In the genomic region with DNA sequence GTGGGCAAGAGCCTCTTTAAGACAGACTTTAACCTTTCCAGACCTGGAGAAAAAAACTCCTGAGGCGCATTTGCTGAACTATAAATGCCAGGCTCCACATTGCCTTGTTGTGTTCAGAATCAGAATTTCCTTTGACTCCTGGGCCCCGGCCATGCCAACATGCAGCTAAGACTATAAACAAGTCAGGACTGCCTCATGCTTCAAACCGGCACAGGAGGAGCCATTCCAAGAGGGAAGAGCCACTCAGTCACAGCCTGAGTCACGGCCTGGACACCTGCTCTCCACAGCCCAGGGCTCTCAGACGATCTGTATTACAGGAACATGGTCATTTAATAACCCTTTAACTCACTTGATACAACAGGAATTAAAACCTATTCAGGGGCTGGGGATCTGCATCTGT, we compare ENCODE assay signal across 25 mouse cellular contexts. TPM values are rescaled to one million over a fixed set of nuclear protein-coding genes. Genes with fewer than 3 reads are reported as not detected.
A peak's percentile ranks its signal among the peaks of the same experiment; 100 is the strongest.
DNase-seq lines count a peak whose midpoint lies in the region; ATAC-seq and TF ChIP-seq lines count a peak whose summit lies in the region.
"Had no signal": no experiment of that assay in that cellular context is flagged by ENCODE, and none has a peak within 500 bp of the region (broad histone marks: within the 10 kb centered on the region; RNA-seq: fewer than 3 reads in every experiment).

No protein-coding gene starts in this region.

- DNase-seq in gastrocnemius, adult 18-20 months (ENCODE audit: low spot score), result peak; percentile 61
- no peak for DNase-seq in gastrocnemius, postnatal 25 days
- DNase-seq in heart, adult 2 months, result no peak
- peak; percentile 58 for DNase-seq in kidney, adult 9 months
- no peak for DNase-seq in kidney, postnatal 10 days
- DNase-seq in midbrain, embryonic 11.5 days (ENCODE audit: low spot score, missing footprints), result peak; percentile 64
- DNase-seq: adrenal gland, postnatal 10 days; adrenal gland, postnatal 36 days; cerebellum, adult 18-20 months; cerebellum, adult 9-10 months; cerebellum, postnatal 14 days; heart, postnatal 10 days; heart, postnatal 36 days had no signal

- peaks cover 4% of the 10 kb centered on the region for H3K9me3 ChIP-seq in heart, embryonic 12.5 days (replicated peaks)
- no peaks in the 10 kb centered on the region for H3K9me3 ChIP-seq in midbrain, embryonic 11.5 days (ENCODE audit: control insufficient read depth, low read length)
- 0 out of 2 replicates have a peak, but pooled peaks cover 3% of the 10 kb centered on the region for H3K9me3 ChIP-seq in midbrain, embryonic 16.5 days (replicated peaks; ENCODE audit: control insufficient read depth, low read length, poor library complexity, severe bottlenecking)

- H3K27me3 ChIP-seq in heart, adult 2 months (ENCODE audit: control insufficient read depth, insufficient read depth, low read length), result no peaks in the 10 kb centered on the region
- no peaks in the 10 kb centered on the region for H3K27me3 ChIP-seq in heart, embryonic 12.5 days (replicated peaks)
- no peaks in the 10 kb centered on the region for H3K27me3 ChIP-seq in midbrain, embryonic 11.5 days (ENCODE audit: control insufficient read depth, insufficient read depth, low read length)
- no peaks in the 10 kb centered on the region for H3K27me3 ChIP-seq in midbrain, embryonic 16.5 days (ENCODE audit: control insufficient read depth, insufficient read depth, low read depth, low read length)
- H3K27me3 ChIP-seq: forebrain, embryonic 13.5 days; heart, embryonic 15.5 days; hindbrain, embryonic 13.5 days; Patski had no signal

- no peak for TF ChIP-seq CTCF in heart, adult 2 months (IDR thresholded peaks at IDR 0.05)

- WGBS in heart, adult 2 months, result 61% methylated on average over 5 of the region's 5 CpGs
- WGBS in heart, embryonic 12.5 days, result 64% methylated on average over 5 of the region's 5 CpGs
- WGBS in midbrain, embryonic 11.5 days, result 74% methylated on average over 5 of the region's 5 CpGs
- WGBS in midbrain, embryonic 16.5 days, result 70% methylated on average over 5 of the region's 5 CpGs

- H3K27ac ChIP-seq in heart, adult 2 months, result peak overlapping the region; percentile 43; the same call in 1 of the 2 replicates
- H3K27ac ChIP-seq in heart, embryonic 12.5 days (ENCODE audit: poor library complexity, severe bottlenecking), result no peak overlapping the region
- H3K27ac ChIP-seq in midbrain, embryonic 11.5 days (ENCODE audit: low read depth, low read length), result no peak overlapping the region
- no peak overlapping the region for H3K27ac ChIP-seq in midbrain, embryonic 16.5 days (ENCODE audit: low read length)
- H3K27ac ChIP-seq: forebrain, embryonic 10.5 days; forebrain, embryonic 13.5 days; heart, embryonic 15.5 days; hindbrain, embryonic 10.5 days; hindbrain, embryonic 13.5 days had no signal

- no peak for TF ChIP-seq EP300 in heart, adult 2 months (IDR thresholded peaks at IDR 0.05; ENCODE audit: insufficient read depth, low read depth, low read length)

- TF ChIP-seq POLR2A in heart, adult 2 months (IDR thresholded peaks at IDR 0.05; ENCODE audit: insufficient read depth, low read depth, low read length), result no peak

- H3K79me2 ChIP-seq in heart, adult 2 months (replicated peaks; ENCODE audit: control insufficient read depth, insufficient read depth, low read length), result no peaks in the 10 kb centered on the region

- intact Hi-C loops in heart, adult 2 months (cut with DNase I), result no loop called here

- no peaks in the 10 kb centered on the region for H3K36me3 ChIP-seq in heart, adult 2 months (ENCODE audit: control insufficient read depth, insufficient read depth, low read length)
- H3K36me3 ChIP-seq in heart, embryonic 12.5 days, result no peaks in the 10 kb centered on the region
- no peaks in the 10 kb centered on the region for H3K36me3 ChIP-seq in midbrain, embryonic 11.5 days (ENCODE audit: control insufficient read depth, insufficient read depth, low read length)
- H3K36me3 ChIP-seq in midbrain, embryonic 16.5 days (ENCODE audit: control insufficient read depth, insufficient read depth, low read length), result no peaks in the 10 kb centered on the region
- H3K36me3 ChIP-seq: forebrain, embryonic 10.5 days; G1E; heart, embryonic 15.5 days; hindbrain, embryonic 10.5 days; hindbrain, embryonic 13.5 days had no signal

- no peaks in the 10 kb centered on the region for H3K4me1 ChIP-seq in heart, adult 2 months (ENCODE audit: control insufficient read depth, insufficient read depth, low read length)
- 0 out of 2 replicates have a peak, but pooled peaks cover 12% of the 10 kb centered on the region for H3K4me1 ChIP-seq in heart, embryonic 12.5 days (replicated peaks)
- peaks cover 4% of the 10 kb centered on the region; the same call in 1 of the 2 replicates for H3K4me1 ChIP-seq in midbrain, embryonic 11.5 days (ENCODE audit: control insufficient read depth, insufficient read depth, low read length)
- H3K4me1 ChIP-seq in midbrain, embryonic 16.5 days (ENCODE audit: control insufficient read depth, insufficient read depth, low read length), result 0 out of 2 replicates have a peak, but pooled peaks cover 2% of the 10 kb centered on the region

- no peak overlapping the region for H3K9ac ChIP-seq in heart, adult 2 months (ENCODE audit: low read depth, low read length)
- H3K9ac ChIP-seq in heart, embryonic 12.5 days, result no peak overlapping the region
- no peak overlapping the region for H3K9ac ChIP-seq in midbrain, embryonic 11.5 days (ENCODE audit: low read length)
- no peak overlapping the region for H3K9ac ChIP-seq in midbrain, embryonic 16.5 days (ENCODE audit: low read depth, low read length)
- H3K9ac ChIP-seq: forebrain, embryonic 13.5 days; heart, embryonic 15.5 days; hindbrain, embryonic 13.5 days had no signal

- ATAC-seq in heart, embryonic 12.5 days (ENCODE audit: insufficient number of reproducible peaks, low FRiP score), result no peak
- ATAC-seq in midbrain, embryonic 11.5 days (ENCODE audit: low FRiP score), result no peak
- ATAC-seq in midbrain, embryonic 16.5 days, result no peak
- ATAC-seq: forebrain, embryonic 13.5 days; forebrain, embryonic 16.5 days; hindbrain, embryonic 16.5 days; Patski had no signal

- no peak overlapping the region for H3K4me3 ChIP-seq in heart, adult 2 months
- H3K4me3 ChIP-seq in heart, embryonic 12.5 days, result no peak overlapping the region
- H3K4me3 ChIP-seq in midbrain, embryonic 11.5 days (ENCODE audit: low read depth, low read length), result no peak overlapping the region
- H3K4me3 ChIP-seq in midbrain, embryonic 16.5 days (ENCODE audit: low read depth, low read length), result no peak overlapping the region
- H3K4me3 ChIP-seq: forebrain, embryonic 10.5 days; forebrain, embryonic 13.5 days; heart, embryonic 15.5 days; hindbrain, embryonic 10.5 days; hindbrain, embryonic 13.5 days had no signal

- H3K4me2 ChIP-seq in heart, embryonic 12.5 days, result no peak overlapping the region
- no peak overlapping the region for H3K4me2 ChIP-seq in midbrain, embryonic 11.5 days
- H3K4me2 ChIP-seq in midbrain, embryonic 16.5 days (ENCODE audit: low read length), result no peak overlapping the region
- H3K4me2 ChIP-seq: forebrain, embryonic 13.5 days; heart, embryonic 11.5 days; heart, embryonic 15.5 days; hindbrain, embryonic 13.5 days had no signal

RNA-seq across cellular contexts. Expression of a gene that starts 1.3 kb away (rescaled TPM):
- total RNA-seq in gastrocnemius, adult 18-20 months (2021), result 1,000 to 10,000 TPM; 1,142 to 1,473 TPM
- 100 to 1,000 TPM; 871 to 916 TPM for total RNA-seq in gastrocnemius, postnatal 25 days (2021)
- total RNA-seq in heart, adult 2 months (2021), result 100 to 1,000 TPM; 783 to 919 TPM
- 468 and 899 TPM in 2 replicates for polyA plus RNA-seq in heart, adult 2 months (2012; rRNA removed)
- 15.2 and 17.8 TPM in 2 replicates for polyA plus RNA-seq in heart, embryonic 12.5 days (2016; fragmentation: Nextera tagmentation; extraction: Ambion mirVana)
- polyA plus RNA-seq in midbrain, embryonic 11.5 days (2014; fragmentation: Nextera tagmentation; extraction: Ambion mirVana), result 0.93 and 1.8 TPM in 2 replicates
- polyA plus RNA-seq in midbrain, embryonic 16.5 days (2015; fragmentation: Nextera tagmentation; extraction: Ambion mirVana), result 2.7 and 3.2 TPM in 2 replicates

Comparison
In these comparisons a context has a peak if more than half of its experiments do, and no peak if none do; other contexts are left out.
1. DNase-seq: peak in gastrocnemius, adult 18-20 months (single experiment), kidney, adult 9 months (single experiment) and midbrain, embryonic 11.5 days (single experiment); none in gastrocnemius, postnatal 25 days (single experiment), heart, adult 2 months (0 of 2) and kidney, postnatal 10 days (single experiment).
2. RNA of a gene that starts 1.3 kb away (polyA plus RNA-seq): 468 to 899 TPM in heart, adult 2 months; 15.2 to 17.8 TPM in heart, embryonic 12.5 days, 2.7 to 3.2 TPM in midbrain, embryonic 16.5 days and 0.93 to 1.8 TPM in midbrain, embryonic 11.5 days; every median in the first group is over 10 times any median in the second.